Mouse (Mus musculus) CH12.LX (cell line): ENCODE data around the gene Gm20683. TPM values are rescaled to one million over a fixed set of nuclear protein-coding genes. Genes with fewer than 3 reads are reported as not detected.

Experiments used
- DNase-seq: peaks from one replicate; pipeline ENCODE4 v3.0.0-alpha.2; 2013; ENCODE audit errors: extremely low read depth
- H3K27ac ChIP-seq: 2 replicates; pipeline ENCODE4 v1.5.1; 2012; ENCODE audit warnings: low read depth, mild to moderate bottlenecking, control low read depth, moderate library complexity; ENCODE audit not compliant: insufficient read depth
- H3K27me3 ChIP-seq: replicated peaks from 2 replicates; pipeline ENCODE3; 2012; ENCODE audit warnings: inconsistent platforms
- H3K36me3 ChIP-seq, 2 experiments: replicated peaks in 1 of 2; 2 replicates each; pipeline versions ENCODE3 to v1.6.1; 2012; ENCODE audit warnings: inconsistent platforms in 1 of 2, low read length in 1 of 2, mild to moderate bottlenecking in 1 of 2, mixed read lengths in 1 of 2, moderate library complexity in 1 of 2; ENCODE audit not compliant: control insufficient read depth in 1 of 2, insufficient read depth in 1 of 2
- H3K4me1 ChIP-seq, 2 experiments: 2 replicates each; pipeline ENCODE4 v1.6.1; 2012; ENCODE audit warnings: inconsistent platforms in 1 of 2, moderate library complexity in 1 of 2; ENCODE audit not compliant: insufficient read depth in 2 of 2, control insufficient read depth in 1 of 2
- H3K4me2 ChIP-seq: 2 replicates; pipeline ENCODE4 v1.6.1; 2012; ENCODE audit warnings: low read depth, mild to moderate bottlenecking, control low read depth; ENCODE audit not compliant: poor library complexity, insufficient read depth, severe bottlenecking
- H3K4me3 ChIP-seq, 3 experiments: fragments of 150-350 bp in 1 of 3; sonication (generic) in 1 of 3; replicated peaks in 1 of 3; 2 replicates each; pipeline versions ENCODE3 to v1.5.1; 2011 to 2012; ENCODE audit warnings: low read depth in 2 of 3, low read length in 2 of 3, mild to moderate bottlenecking in 2 of 3, moderate library complexity in 2 of 3, control low read depth in 1 of 3, improper control_type of control experiment in 1 of 3, inconsistent platforms in 1 of 3, mixed read lengths in 1 of 3; ENCODE audit not compliant: poor library complexity in 1 of 3
- H3K79me2 ChIP-seq: replicated peaks from 2 replicates; pipeline ENCODE4 v1.6.1; 2012; ENCODE audit warnings: mild to moderate bottlenecking, moderate library complexity; ENCODE audit not compliant: control insufficient read depth, poor library complexity, insufficient read depth, severe bottlenecking; ENCODE audit errors: extremely low read depth
- H3K9ac ChIP-seq: 2 replicates; pipeline ENCODE4 v1.6.1; 2012; ENCODE audit warnings: low read depth, mild to moderate bottlenecking, control low read depth, moderate library complexity; ENCODE audit not compliant: insufficient read depth
- H3K9me3 ChIP-seq: replicated peaks from 2 replicates; pipeline ENCODE3; 2012; ENCODE audit warnings: low read length, inconsistent platforms, mixed read lengths
- CTCF ChIP-seq, 2 experiments: IDR thresholded peaks in 1 of 2; conservative IDR thresholded peaks in 1 of 2; 2 replicates each; pipeline ENCODE4 v1.5.1; 2011 to 2012; ENCODE audit warnings: low read depth in 2 of 2, low read length in 2 of 2, improper control_type of control experiment in 1 of 2, inconsistent platforms in 1 of 2, mild to moderate bottlenecking in 1 of 2, moderate library complexity in 1 of 2
- E2F4 ChIP-seq: IDR thresholded peaks from 2 replicates; pipeline ENCODE4 v1.6.1; 2011; ENCODE audit warnings: low read depth, low read length, improper control_type of control experiment; ENCODE audit not compliant: insufficient replicate concordance
- ETS1 ChIP-seq: conservative IDR thresholded peaks from 2 replicates; pipeline ENCODE4 v1.6.1; 2012; ENCODE audit warnings: low read depth, mild to moderate bottlenecking, inconsistent platforms, low read length, improper control_type of control experiment, moderate library complexity
- GABPA ChIP-seq: IDR thresholded peaks from 2 replicates; pipeline ENCODE4 v1.6.1; 2012; ENCODE audit warnings: low read depth, low read length, improper control_type of control experiment, inconsistent platforms; ENCODE audit not compliant: insufficient replicate concordance
- JUN ChIP-seq: IDR thresholded peaks from 2 replicates; pipeline ENCODE4 v1.6.1; 2011; ENCODE audit warnings: low read depth, mild to moderate bottlenecking, low read length, improper control_type of control experiment, moderate library complexity; ENCODE audit not compliant: insufficient read depth
- MAZ ChIP-seq: IDR thresholded peaks from 2 replicates; pipeline ENCODE4 v1.6.1; 2012; ENCODE audit warnings: low read depth, mild to moderate bottlenecking, inconsistent platforms, low read length, improper control_type of control experiment, moderate library complexity
- MEF2A ChIP-seq: IDR thresholded peaks from 2 replicates; pipeline ENCODE4 v1.6.1; 2014; ENCODE audit warnings: low read depth, mild to moderate bottlenecking, inconsistent platforms, low read length, improper control_type of control experiment, borderline replicate concordance
- MXI1 ChIP-seq: IDR thresholded peaks from 2 replicates; pipeline ENCODE4 v1.6.1; 2011; ENCODE audit warnings: mild to moderate bottlenecking, low read depth, low read length, improper control_type of control experiment
- PAX5 ChIP-seq: IDR thresholded peaks from 2 replicates; pipeline ENCODE4 v1.6.1; 2012; ENCODE audit warnings: low read length, inconsistent platforms, mixed read lengths
- SIN3A ChIP-seq: IDR thresholded peaks from 2 replicates; pipeline ENCODE4 v1.6.1; 2012; ENCODE audit warnings: low read length, improper control_type of control experiment, inconsistent platforms
- TCF12 ChIP-seq: IDR thresholded peaks from 2 replicates; pipeline ENCODE4 v1.6.1; 2014; ENCODE audit warnings: low read depth, mild to moderate bottlenecking, inconsistent platforms, low read length, improper control_type of control experiment
- UBTF ChIP-seq: IDR thresholded peaks from 2 replicates; pipeline ENCODE4 v1.6.1; 2012; ENCODE audit warnings: low read depth, mild to moderate bottlenecking, inconsistent platforms, low read length, improper control_type of control experiment, moderate library complexity
- USF1 ChIP-seq: IDR thresholded peaks from 2 replicates; pipeline ENCODE4 v1.6.1; 2014; ENCODE audit warnings: low read depth, mild to moderate bottlenecking, inconsistent platforms, low read length, improper control_type of control experiment
- ZNF384 ChIP-seq: IDR thresholded peaks from 2 replicates; pipeline ENCODE4 v1.6.1; 2012; ENCODE audit warnings: low read depth, low read length, improper control_type of control experiment, inconsistent platforms
- dilution Hi-C: fragments of 300-500 bp; cut with MboI; formaldehyde crosslinking; loops from 2 replicates; pipeline ENCODE4 v1.14.3; 2020; ENCODE audit warnings: low sequenced_read_pairs; ENCODE audit not compliant: extremely low pct_unique_long_range_greater_than_20kb, extremely low pct_ligation_motif_present
- in situ Hi-C: fragments of 300-500 bp; cut with MboI; formaldehyde crosslinking; loops from 3 replicates; pipeline ENCODE4 v1.14.3; 2019; ENCODE audit warnings: low sequenced_read_pairs, low pct_ligation_motif_present, low pct_unique_long_range_greater_than_20kb, mixed read lengths
- polyA plus RNA-seq: library from polyadenylated mRNA; unstranded; fragments of >175 nt; gene quantifications from 2 replicates; pipeline ENCODE4 v1.2.1, GENCODE M21; 2012; ENCODE audit warnings: low read depth; ENCODE audit not compliant: insufficient read length
- total RNA-seq, 2 experiments: library from RNA; depleted of rRNA; stranded (reverse); fragments of 300-350 nt in 1 of 2; fragments of >200 nt in 1 of 2; gene quantifications; 2 replicates each; pipeline ENCODE4 v1.2.3; 2012 to 2014

Gm20683 gene
- total and polyA plus RNA-seq, 3 experiments, result 1.3 to 4.8 (median 3.8) TPM

- Histone ChIP-seq H3K27ac (no peak overlapping the region), H3K27me3 (no peaks in the 10 kb centered on the region), H3K9ac (no peak overlapping the region), H3K4me3 (no peak overlapping the region)
- DNase-seq, result no peak
- in situ Hi-C loops, result no loop called here
- no peak for TF ChIP-seq E2F4
- TF ChIP-seq, all 38 proteins: peak for 0
- Histone ChIP-seq H3K9me3 (no peaks in the 10 kb centered on the region), H3K36me3 (peaks cover 65 to 76% of the 10 kb centered on the region in 2 experiments), H3K4me1 (peaks cover 13 to 24% of the 10 kb centered on the region in 2 experiments), H3K4me2 (no peak overlapping the region), H3K79me2 (peaks cover 9% of the 10 kb centered on the region)
- dilution Hi-C loops, result no loop called here
Measured at GRCm38 (mm10) chr17:25836397-25837075, 5.0 kb downstream of the Gm20683 start.

GRCm38 (mm10) chr17:25835816-25836215 lies 5.7 kb downstream of the Gm20683 start:
- Histone ChIP-seq H3K9me3 (no peaks in the 10 kb centered on the region), H3K4me3 (no peak overlapping the region), H3K27me3 (no peaks in the 10 kb centered on the region), H3K4me2 (no peak overlapping the region), H3K4me1 (peaks cover 16 to 31% of the 10 kb centered on the region in 2 experiments), H3K79me2 (peaks cover 14% of the 10 kb centered on the region), H3K9ac (no peak overlapping the region), H3K36me3 (peaks cover 64 to 76% of the 10 kb centered on the region in 2 experiments), H3K27ac (no peak overlapping the region)
- dilution Hi-C loops, result no loop called here
- no peak for DNase-seq
- in situ Hi-C loops, result no loop called here
- TF ChIP-seq SIN3A (no peak), MXI1 (no peak), MAZ (no peak), MEF2A (no peak), ZNF384 (no peak)

- no peaks in the 10 kb centered on the region for H3K9me3 ChIP-seq
- no peaks in the 10 kb centered on the region for H3K27me3 ChIP-seq
- TF ChIP-seq GABPA, result no peak
- no peak for TF ChIP-seq ETS1
- TF ChIP-seq UBTF, result no peak
- TF ChIP-seq TCF12, result no peak
- no peak for TF ChIP-seq JUN
- no peak for TF ChIP-seq SIN3A
- no peak for TF ChIP-seq CTCF (conservative IDR thresholded peaks at IDR 0.05 in 1 of 2, IDR thresholded peaks at IDR 0.05 in 1 of 2; ENCODE audit: low read depth in 2 of 2, low read length in 2 of 2)
- no peak for TF ChIP-seq USF1
- TF ChIP-seq PAX5, result no peak
- DNase-seq, result no peak
- peaks cover 64 to 76% of the 10 kb centered on the region in 2 experiments for H3K36me3 ChIP-seq
- peaks cover 16 to 35% of the 10 kb centered on the region in 2 experiments for H3K4me1 ChIP-seq
- H3K4me2 ChIP-seq, result no peak overlapping the region
- H3K27ac ChIP-seq, result no peak overlapping the region
- dilution Hi-C loops (no loop called here), in situ Hi-C loops (no loop called here)
- H3K79me2 ChIP-seq, result peaks cover 14% of the 10 kb centered on the region
- H3K4me3 ChIP-seq, result no peak overlapping the region
- H3K9ac ChIP-seq, result no peak overlapping the region
Measured at GRCm38 (mm10) chr17:25835301-25835700, 6.3 kb downstream of the Gm20683 start.
